Mouse (Mus musculus): Measurements from ENCODE around the gene Add2. TPM values are rescaled to one million over a fixed set of nuclear protein-coding genes. Genes with fewer than 3 reads are reported as not detected.

The Add2 gene
- polyA plus RNA-seq, 1 experiment: 109 TPM

- TF ChIP-seq GATA1 (IDR thresholded peaks at IDR 0.05; ENCODE audit: low read length): no peak
Observed at GRCm38 (mm10) chr6:86101451-86101850, 73.0 kb downstream of the Add2 start.

- TF ChIP-seq GATA1 (IDR thresholded peaks at IDR 0.05; ENCODE audit: low read length): no peak
Observed at GRCm38 (mm10) chr6:86102874-86103273, 74.4 kb downstream of the Add2 start.

- peak; percentile 100 for TF ChIP-seq GATA1 (IDR thresholded peaks at IDR 0.05; ENCODE audit: low read length)
Observed at GRCm38 (mm10) chr6:86103614-86104013, 75.1 kb downstream of the Add2 start.

GRCm38 (mm10) chr6:86104719-86105118, 76.2 kb downstream of the Add2 start:
- no peak for TF ChIP-seq GATA1 (IDR thresholded peaks at IDR 0.05; ENCODE audit: low read length)

GRCm38 (mm10) chr6:86106045-86106444, 77.6 kb downstream of the Add2 start:
- no peak for TF ChIP-seq GATA1 (IDR thresholded peaks at IDR 0.05; ENCODE audit: low read length)

GRCm38 (mm10) chr6:86107101-86107500, 78.6 kb downstream of the Add2 start:
- no peak for TF ChIP-seq GATA1 (IDR thresholded peaks at IDR 0.05; ENCODE audit: low read length)

GRCm38 (mm10) chr6:86115843-86116242, 87.4 kb downstream of the Add2 start:
- TF ChIP-seq GATA1 (IDR thresholded peaks at IDR 0.05; ENCODE audit: low read length): no peak

- TF ChIP-seq GATA1 (IDR thresholded peaks at IDR 0.05; ENCODE audit: low read length): no peak
Observed at GRCm38 (mm10) chr6:86123057-86123456, 94.6 kb downstream of the Add2 start.

- no peak for TF ChIP-seq GATA1 (IDR thresholded peaks at IDR 0.05; ENCODE audit: low read length)
Observed at GRCm38 (mm10) chr6:86125761-86126160, 97.3 kb downstream of the Add2 start.

GRCm38 (mm10) chr6:86126953-86127581, 98.6 kb downstream of the Add2 start:
- no peak for TF ChIP-seq GATA1 (IDR thresholded peaks at IDR 0.05; ENCODE audit: low read length)

- no peak for TF ChIP-seq GATA1 (IDR thresholded peaks at IDR 0.05; ENCODE audit: low read length)
Observed at GRCm38 (mm10) chr6:86128504-86128903, 100.0 kb downstream of the Add2 start.

GRCm38 (mm10) chr6:86129872-86130498, 101.5 kb downstream of the Add2 start:
- TF ChIP-seq GATA1 (IDR thresholded peaks at IDR 0.05; ENCODE audit: low read length): peak; percentile 73

- TF ChIP-seq GATA1 (IDR thresholded peaks at IDR 0.05; ENCODE audit: low read length): peak; percentile 39
Observed at GRCm38 (mm10) chr6:86133882-86134281, 105.4 kb downstream of the Add2 start.

GRCm38 (mm10) chr6:86136206-86136605, 107.7 kb downstream of the Add2 start:
- no peak for TF ChIP-seq GATA1 (IDR thresholded peaks at IDR 0.05; ENCODE audit: low read length)

GRCm38 (mm10) chr6:86141284-86141683, 112.8 kb downstream of the Add2 start:
- TF ChIP-seq GATA1 (IDR thresholded peaks at IDR 0.05; ENCODE audit: low read length): no peak

GRCm38 (mm10) chr6:86141820-86142219, 113.3 kb downstream of the Add2 start:
- no peak for TF ChIP-seq GATA1 (IDR thresholded peaks at IDR 0.05; ENCODE audit: low read length)

- TF ChIP-seq GATA1 (IDR thresholded peaks at IDR 0.05; ENCODE audit: low read length): no peak
Observed at GRCm38 (mm10) chr6:86144986-86145385, 116.5 kb downstream of the Add2 start.
